Mouse (Mus musculus) myocyte (in vitro differentiated cells): ENCODE data around the gene Nelfb.

ENCODE experiments used
- E2F4 ChIP-seq: IDR thresholded peaks from one replicate; pipeline ENCODE4 v1.6.1; 2011; ENCODE audit warnings: mild to moderate bottlenecking, control low read depth, moderate library complexity; ENCODE audit not compliant: insufficient read depth
- POLR2A ChIP-seq: IDR thresholded peaks from one replicate; pipeline ENCODE4 v1.6.1; 2011; ENCODE audit warnings: low read depth, mild to moderate bottlenecking, control low read depth, moderate library complexity; ENCODE audit not compliant: insufficient read length
- SRF ChIP-seq: IDR thresholded peaks from one replicate; pipeline ENCODE4 v1.6.1; 2011; ENCODE audit warnings: low read depth; ENCODE audit not compliant: control insufficient read depth, insufficient read length
- TCF12 ChIP-seq: IDR thresholded peaks from one replicate; pipeline ENCODE4 v1.6.1; 2011; ENCODE audit warnings: mild to moderate bottlenecking, control low read depth; ENCODE audit not compliant: poor library complexity, insufficient read depth, severe bottlenecking

GRCm38 (mm10) chr2:25197191-25197590 is 14.1 kb downstream of the Nelfb start:
- TF ChIP-seq SRF (no peak), POLR2A (no peak), E2F4 (no peak), TCF12 (no peak)
